Comparison of ENCODE assay signal across 18 mouse cellular contexts in genomic region chr8:95076151-95076550, GRCm38 (mm10). TPM values are rescaled to one million over a fixed set of nuclear protein-coding genes. Genes with fewer than 3 reads are reported as not detected.
DNase-seq lines count a peak whose midpoint lies in the region; ATAC-seq lines count a peak whose summit lies in the region.
"Had no signal": no experiment of that assay in that cellular context is flagged by ENCODE, and none has a peak within 500 bp of the region (broad histone marks: within the 10 kb centered on the region; RNA-seq: fewer than 3 reads in every experiment).

No protein-coding gene starts in this region.

- no peaks in the 10 kb centered on the region for H3K27me3 ChIP-seq in liver, embryonic 11.5 days (replicated peaks; ENCODE audit: control insufficient read depth, insufficient read depth, low read length)
- H3K27me3 ChIP-seq in heart, embryonic 10.5 days (ENCODE audit: insufficient read depth, poor library complexity, severe bottlenecking) = peaks cover 22% of the 10 kb centered on the region; the same call in 1 of the 2 replicates
- no peaks in the 10 kb centered on the region for H3K27me3 ChIP-seq in neural tube, embryonic 15.5 days (replicated peaks)
- H3K27me3 ChIP-seq: embryonic facial prominence, embryonic 12.5 days; hindbrain, embryonic 15.5 days had no signal

- H3K4me1 ChIP-seq in liver, embryonic 11.5 days (replicated peaks; ENCODE audit: control insufficient read depth, insufficient read depth, low read length) = peaks cover 7% of the 10 kb centered on the region; the same call in 1 of the 2 replicates
- no peaks in the 10 kb centered on the region for H3K4me1 ChIP-seq in heart, embryonic 10.5 days
- H3K4me1 ChIP-seq in neural tube, embryonic 15.5 days = 0 out of 2 replicates have a peak, but pooled peaks cover 4% of the 10 kb centered on the region
- H3K4me1 ChIP-seq: embryonic facial prominence, embryonic 12.5 days had no signal

- no peaks in the 10 kb centered on the region for H3K36me3 ChIP-seq in liver, embryonic 11.5 days (ENCODE audit: control insufficient read depth, insufficient read depth, low read length)
- H3K36me3 ChIP-seq in heart, embryonic 10.5 days = no peaks in the 10 kb centered on the region
- H3K36me3 ChIP-seq in neural tube, embryonic 15.5 days = no peaks in the 10 kb centered on the region
- H3K36me3 ChIP-seq: embryonic facial prominence, embryonic 12.5 days; forebrain, embryonic 12.5 days; heart, embryonic 13.5 days; hindbrain, embryonic 15.5 days had no signal

- no peak overlapping the region for H3K4me3 ChIP-seq in liver, embryonic 11.5 days (ENCODE audit: low read depth, low read length)
- H3K4me3 ChIP-seq in heart, embryonic 10.5 days = no peak overlapping the region
- H3K4me3 ChIP-seq in neural tube, embryonic 15.5 days (replicated peaks) = no peak overlapping the region
- H3K4me3 ChIP-seq: embryonic facial prominence, embryonic 12.5 days; forebrain, embryonic 12.5 days; heart, embryonic 13.5 days; hindbrain, embryonic 15.5 days had no signal

- H3K27ac ChIP-seq in liver, embryonic 11.5 days (ENCODE audit: low read depth, low read length) = no peak overlapping the region
- H3K27ac ChIP-seq in heart, embryonic 10.5 days = no peak overlapping the region
- no peak overlapping the region for H3K27ac ChIP-seq in neural tube, embryonic 15.5 days (replicated peaks)
- H3K27ac ChIP-seq: embryonic facial prominence, embryonic 12.5 days; forebrain, embryonic 12.5 days; heart, embryonic 13.5 days; hindbrain, embryonic 15.5 days had no signal

- peak; percentile 82 for DNase-seq in brain, adult 2 months (ENCODE audit: low read depth, low spot score)
- peak; percentile 71 for DNase-seq in cerebellum, adult 11 months
- DNase-seq in cerebellum, adult 8-10 months = peak; percentile 68
- peak; percentile 70 to 74 for DNase-seq in cerebellum, postnatal 14 days
- DNase-seq in liver, embryonic 11.5 days (ENCODE audit: low spot score) = no peak
- no peak for DNase-seq in heart, embryonic 10.5 days (ENCODE audit: low spot score)
- DNase-seq: gastrocnemius, postnatal 10 days; heart, postnatal 36 days; kidney, adult 9 months; kidney, postnatal 10 days had no signal

- H3K9ac ChIP-seq in liver, embryonic 11.5 days (ENCODE audit: low read depth, low read length) = no peak overlapping the region
- H3K9ac ChIP-seq in neural tube, embryonic 15.5 days (replicated peaks) = no peak overlapping the region
- H3K9ac ChIP-seq: embryonic facial prominence, embryonic 12.5 days; forebrain, embryonic 12.5 days; heart, embryonic 13.5 days; hindbrain, embryonic 15.5 days had no signal

- no peak for ATAC-seq in liver, embryonic 11.5 days (replicated peaks; ENCODE audit: low FRiP score)
- ATAC-seq in neural tube, embryonic 15.5 days (ENCODE audit: low FRiP score) = no peak
- ATAC-seq: forebrain, embryonic 16.5 days; intestine, postnatal 0 days had no signal

- WGBS in liver, embryonic 11.5 days = 78% methylated on average over 17 of the region's 17 CpGs
- 74% methylated on average over 17 of the region's 17 CpGs for WGBS in heart, embryonic 10.5 days
- 82% methylated on average over 17 of the region's 17 CpGs for WGBS in neural tube, embryonic 15.5 days

- no peaks in the 10 kb centered on the region for H3K9me3 ChIP-seq in liver, embryonic 11.5 days (ENCODE audit: control insufficient read depth, low read length)
- no peaks in the 10 kb centered on the region for H3K9me3 ChIP-seq in heart, embryonic 10.5 days
- H3K9me3 ChIP-seq in neural tube, embryonic 15.5 days (replicated peaks) = no peaks in the 10 kb centered on the region
- H3K9me3 ChIP-seq: embryonic facial prominence, embryonic 12.5 days; forebrain, embryonic 12.5 days; heart, embryonic 13.5 days; hindbrain, embryonic 15.5 days had no signal

- no peak overlapping the region for H3K4me2 ChIP-seq in liver, embryonic 11.5 days
- no peak overlapping the region for H3K4me2 ChIP-seq in neural tube, embryonic 15.5 days
- H3K4me2 ChIP-seq: embryonic facial prominence, embryonic 12.5 days; forebrain, embryonic 12.5 days; heart, embryonic 13.5 days; hindbrain, embryonic 15.5 days had no signal

RNA-seq across cellular contexts. Expression of gene Katnb1, which starts 4.8 kb away (rescaled TPM):
- 25.1 and 26.6 TPM in 2 replicates for polyA plus RNA-seq in liver, embryonic 11.5 days (2014; fragmentation: Nextera tagmentation; extraction: Ambion mirVana)
- polyA plus RNA-seq in heart, embryonic 10.5 days (2016; fragmentation: Nextera tagmentation; extraction: Ambion mirVana) = 25.8 and 29.8 TPM in 2 replicates
- polyA plus RNA-seq in neural tube, embryonic 15.5 days (2015; fragmentation: Nextera tagmentation; extraction: Ambion mirVana) = 41.5 and 43.3 TPM in 2 replicates

RNA-seq across cellular contexts. Expression of gene Drc7, which starts 21.2 kb away (rescaled TPM):
- polyA plus RNA-seq in liver, embryonic 11.5 days (2014; fragmentation: Nextera tagmentation; extraction: Ambion mirVana) = 0.26 TPM in 1 of 2 replicates, not detected in the other
- 0.09 TPM in 1 of 2 replicates, not detected in the other for polyA plus RNA-seq in heart, embryonic 10.5 days (2016; fragmentation: Nextera tagmentation; extraction: Ambion mirVana)
- polyA plus RNA-seq in neural tube, embryonic 15.5 days (2015; fragmentation: Nextera tagmentation; extraction: Ambion mirVana) = 1.2 and 1.8 TPM in 2 replicates
- polyA plus RNA-seq: heart, embryonic 13.5 days; heart, postnatal 0 days; intestine, postnatal 0 days had no signal

RNA-seq across cellular contexts. Expression of gene Adgrg3, which starts 58.7 kb away (rescaled TPM):
- polyA plus RNA-seq in liver, embryonic 11.5 days (2014; fragmentation: Nextera tagmentation; extraction: Ambion mirVana) = 11.8 and 11.9 TPM in 2 replicates
- polyA plus RNA-seq in heart, embryonic 10.5 days (2016; fragmentation: Nextera tagmentation; extraction: Ambion mirVana) = 3.0 and 3.9 TPM in 2 replicates
- 0.95 and 4.7 TPM in 2 replicates for polyA plus RNA-seq in neural tube, embryonic 15.5 days (2015; fragmentation: Nextera tagmentation; extraction: Ambion mirVana)

Comparison
In these comparisons a context has a peak if more than half of its experiments do, and no peak if none do; other contexts are left out.
1. DNase-seq: peak in brain, adult 2 months (single experiment), cerebellum, adult 11 months (single experiment), cerebellum, adult 8-10 months (single experiment) and cerebellum, postnatal 14 days (2 of 2); none in liver, embryonic 11.5 days (single experiment) and heart, embryonic 10.5 days (single experiment).